Mouse (Mus musculus) limb, embryonic 14.5 days (tissue): Measurements from ENCODE around the gene Tmod4. TPM values are rescaled to one million over a fixed set of nuclear protein-coding genes. Genes with fewer than 3 reads are reported as not detected.
A peak's percentile ranks its signal among the peaks of the same experiment; 100 is the strongest.
"Not testable (repeated sequence)": the region's sequence is repeated elsewhere in the genome, so short reads cannot be mapped to it uniquely, and the experiment has no call there.

ENCODE experiments used
- ATAC-seq: fragments of 200-750 bp; cut with Nextera tagmentation; 2 replicates; pipeline ENCODE4 v1.8.0; 2017; ENCODE audit warnings: low read depth, moderate number of reproducible peaks, moderate TSS enrichment; ENCODE audit not compliant: low FRiP score
- DNase-seq: peaks from one replicate; pipeline ENCODE4 v3.0.0-alpha.2; 2015; ENCODE audit warnings: low spot score
- H3K27ac ChIP-seq: fragments of 300-500 bp; sonication (generic); replicated peaks from 2 replicates; pipeline ENCODE4 v1.5.1; 2014; ENCODE audit warnings: low read depth, mild to moderate bottlenecking, low read length, moderate library complexity, mixed read lengths
- H3K27me3 ChIP-seq: fragments of 300-500 bp; sonication (generic); 2 replicates; pipeline ENCODE4 v1.6.1; 2014; ENCODE audit warnings: low read length, mixed read lengths; ENCODE audit not compliant: control insufficient read depth, insufficient read depth
- H3K36me3 ChIP-seq: fragments of 300-500 bp; sonication (generic); 2 replicates; pipeline ENCODE4 v1.6.1; 2014; ENCODE audit warnings: mild to moderate bottlenecking, low read length, moderate library complexity, mixed read lengths; ENCODE audit not compliant: control insufficient read depth, insufficient read depth
- H3K4me1 ChIP-seq: fragments of 300-500 bp; sonication (generic); 2 replicates; pipeline ENCODE4 v1.6.1; 2014; ENCODE audit warnings: antibody characterized with exemption, low read length, mixed read lengths; ENCODE audit not compliant: control insufficient read depth, insufficient read depth
- H3K4me2 ChIP-seq: fragments of 300-500 bp; sonication (generic); replicated peaks from 2 replicates; pipeline ENCODE4 v1.6.1; 2014; ENCODE audit warnings: low read depth, mild to moderate bottlenecking, low read length, moderate library complexity; ENCODE audit not compliant: severe bottlenecking
- H3K4me3 ChIP-seq: fragments of 300-500 bp; sonication (generic); replicated peaks from 2 replicates; pipeline ENCODE4 v1.5.1; 2014; ENCODE audit warnings: low read length
- H3K9ac ChIP-seq: fragments of 300-500 bp; sonication (generic); 2 replicates; pipeline ENCODE4 v1.6.1; 2014; ENCODE audit warnings: mild to moderate bottlenecking, low read depth, low read length, moderate library complexity; ENCODE audit not compliant: severe bottlenecking
- H3K9me3 ChIP-seq: fragments of 300-500 bp; sonication (generic); 2 replicates; pipeline ENCODE4 v1.6.1; 2016; ENCODE audit warnings: low read length; ENCODE audit not compliant: control insufficient read depth
- POLR2A ChIP-seq: fragments of 200-500 bp; IDR thresholded peaks from 2 replicates; pipeline ENCODE4 v1.8.0; 2012; ENCODE audit warnings: inconsistent platforms, mild to moderate bottlenecking, moderate library complexity, borderline replicate concordance; ENCODE audit not compliant: insufficient read depth, insufficient read length; ENCODE audit errors: extremely low read depth
- WGBS: fragments of 180-500 bp; shearing (Covaris S2); extraction: QIAGEN DNeasy Blood & Tissue Kit; methylation state at CpG from one replicate; pipeline ENCODE4 v1.1.7; 2014; 5-methylcytosine and 5-hydroxymethylcytosine counted together
- polyA plus RNA-seq, 2 experiments: library from polyadenylated mRNA; depleted of rRNA in 1 of 2; stranded (reverse) in 1 of 2; unstranded in 1 of 2; fragments of >200 nt; fragmentation: Nextera tagmentation in 1 of 2; extraction: Ambion mirVana in 1 of 2; gene quantifications; 2 replicates each; pipeline versions ENCODE4 v1.2.1 to v1.2.3; 2012 to 2014

Gene Tmod4
- polyA plus RNA-seq, 2 experiments, result 2.9 to 5.0 TPM

GRCm38 (mm10) chr3:95133176-95133575 lies 8.9 kb downstream of the Tmod4 start:
- Histone ChIP-seq H3K4me2 (peak overlapping the region; percentile 70), H3K27me3 (no peaks in the 10 kb centered on the region), H3K9me3 (no peaks in the 10 kb centered on the region), H3K27ac (peak overlapping the region; percentile 76; the same call in 1 of the 2 replicates), H3K36me3 (peaks cover 21% of the 10 kb centered on the region), H3K9ac (peak overlapping the region; percentile 73), H3K4me3 (peak overlapping the region; percentile 72), H3K4me1 (peaks cover 11% of the 10 kb centered on the region; the same call in 1 of the 2 replicates)
- no peak for ATAC-seq
- WGBS, result 55% methylated on average over 11 of the region's 11 CpGs
- no peak for DNase-seq
- TF ChIP-seq POLR2A, result no peak

- ATAC-seq, result peak; percentile 93
- H3K9ac ChIP-seq, result peak within 1 kb of the TSS; percentile 73
- H3K4me3 ChIP-seq, result peak within 1 kb of the TSS; percentile 72
- whole genome bisulfite sequencing, result under 1% methylated on average over 20 of the region's 20 CpGs
- H3K4me1 ChIP-seq, result peaks cover 11% of the 10 kb centered on the region; the same call in 1 of the 2 replicates
- H3K36me3 ChIP-seq, result peaks cover 21% of the 10 kb centered on the region
- H3K27ac ChIP-seq, result peak within 1 kb of the TSS; percentile 76
- DNase-seq, result peak; percentile 96
- H3K27me3 ChIP-seq, result no peaks in the 10 kb centered on the region
- no peak for TF ChIP-seq POLR2A
- H3K9me3 ChIP-seq, result no peaks in the 10 kb centered on the region
- peak within 1 kb of the TSS; percentile 70 for H3K4me2 ChIP-seq
These were observed 9.4 kb downstream of the Tmod4 start, which contains the start of the genes Scnm1 and Lysmd1 for GRCm38 (mm10) chr3:95133680-95134101. Gene Scnm1, minus strand, starts transcription at chr3:95134011. Gene Lysmd1, plus strand, starts transcription at chr3:95134088.

GRCm38 (mm10) chr3:95134133-95134532 lies 9.9 kb downstream of the Tmod4 start:
- Histone ChIP-seq H3K4me1 (peaks cover 11% of the 10 kb centered on the region; the same call in 1 of the 2 replicates), H3K36me3 (peaks cover 16% of the 10 kb centered on the region), H3K4me3 (peak overlapping the region; percentile 72)
- H3K9me3 ChIP-seq, H3K27ac ChIP-seq, H3K9ac ChIP-seq, H3K4me2 ChIP-seq, DNase-seq, H3K27me3 ChIP-seq: not testable (repeated sequence)
- ATAC-seq, result peak; percentile 20; the same call in 1 of the 2 replicates
- WGBS, result no CpG with 5 or more reads among the region's 12 CpGs

- no peak for TF ChIP-seq POLR2A
- peaks cover 16% of the 10 kb centered on the region; the same call in 1 of the 2 replicates for H3K36me3 ChIP-seq
- no peak for DNase-seq
- H3K4me3 ChIP-seq, result peak overlapping the region; percentile 34
- ATAC-seq, result no peak
- H3K27ac ChIP-seq, result no peak overlapping the region
- no peaks in the 10 kb centered on the region for H3K9me3 ChIP-seq
- 25% methylated on average over 6 of the region's 6 CpGs for WGBS
- peak overlapping the region; percentile 55 for H3K4me2 ChIP-seq
- H3K4me1 ChIP-seq, result peaks cover 11% of the 10 kb centered on the region; the same call in 1 of the 2 replicates
- no peaks in the 10 kb centered on the region for H3K27me3 ChIP-seq
- no peak overlapping the region for H3K9ac ChIP-seq
These were observed 10.7 kb downstream of the Tmod4 start for GRCm38 (mm10) chr3:95135023-95135422.

- Histone ChIP-seq H3K4me3 (peak overlapping the region; percentile 34), H3K27me3 (no peaks in the 10 kb centered on the region), H3K36me3 (peaks cover 17% of the 10 kb centered on the region), H3K4me1 (peaks cover 11% of the 10 kb centered on the region; the same call in 1 of the 2 replicates), H3K4me2 (peak overlapping the region; percentile 55), H3K9me3 (no peaks in the 10 kb centered on the region), H3K9ac (no peak overlapping the region), H3K27ac (no peak overlapping the region)
- 85% methylated on average over 7 of the region's 7 CpGs for WGBS
- no peak for ATAC-seq
- TF ChIP-seq POLR2A, result no peak
- no peak for DNase-seq
These were observed 11.3 kb downstream of the Tmod4 start for GRCm38 (mm10) chr3:95135433-95136052.
